9 mouse cellular contexts compared by ENCODE assay signal in genomic region chr1:100556937-100557336, GRCm38 (mm10).
DNase-seq lines count a peak whose midpoint lies in the region; ATAC-seq and TF ChIP-seq lines count a peak whose summit lies in the region.
"Had no signal": no experiment of that assay in that cellular context is flagged by ENCODE, and none has a peak within 500 bp of the region (broad histone marks: within the 10 kb centered on the region; RNA-seq: fewer than 3 reads in every experiment).

No protein-coding gene starts in this region.

- TF ChIP-seq CTCF in heart, postnatal 0 days (IDR thresholded peaks at IDR 0.05; ENCODE audit: low read depth) = peak; percentile 23; the same call in 1 of the 2 replicates

- no peaks in the 10 kb centered on the region for H3K36me3 ChIP-seq in heart, postnatal 0 days (replicated peaks; ENCODE audit: control insufficient read depth, insufficient read depth, low read length)

- H3K9ac ChIP-seq in heart, postnatal 0 days (replicated peaks; ENCODE audit: low read depth, low read length) = no peak overlapping the region

- TF ChIP-seq EP300 in heart, postnatal 0 days (IDR thresholded peaks at IDR 0.05; ENCODE audit: low read depth) = no peak

- 19% methylated on average over 2 of the region's 2 CpGs for WGBS in heart, postnatal 0 days

- H3K9me3 ChIP-seq in heart, postnatal 0 days (replicated peaks; ENCODE audit: control insufficient read depth, low read length) = no peaks in the 10 kb centered on the region

- H3K27ac ChIP-seq in heart, postnatal 0 days (ENCODE audit: low read depth) = no peak overlapping the region
- H3K27ac ChIP-seq: macrophage had no signal

- no peak overlapping the region for H3K4me2 ChIP-seq in heart, postnatal 0 days (ENCODE audit: low read depth, low read length)

- H3K27me3 ChIP-seq in heart, postnatal 0 days (ENCODE audit: control insufficient read depth, insufficient read depth, low read length) = no peaks in the 10 kb centered on the region

- no peaks in the 10 kb centered on the region for H3K4me1 ChIP-seq in heart, postnatal 0 days (ENCODE audit: control insufficient read depth, insufficient read depth)

- DNase-seq in heart, postnatal 0 days (ENCODE audit: low spot score) = no peak
- DNase-seq in heart, adult 11 months = no peak
- DNase-seq in urinary bladder, postnatal 14 days (ENCODE audit: low spot score) = peak; percentile 12
- no peak for DNase-seq in urinary bladder, postnatal 4 days (ENCODE audit: low spot score in 2 of 2)
- DNase-seq in kidney, postnatal 10 days = peak; percentile 56
- DNase-seq in retina, embryonic 14.5 days (ENCODE audit: low spot score) = peak; percentile 16
- no peak for DNase-seq in thymus, postnatal 25 days
- DNase-seq in thymus, postnatal 10 days (ENCODE audit: low spot score in 2 of 2) = no peak

- ATAC-seq in heart, postnatal 0 days (ENCODE audit: insufficient read depth, low read depth) = no peak

- H3K4me3 ChIP-seq in heart, postnatal 0 days (ENCODE audit: low read depth, low read length) = no peak overlapping the region

Comparison
In these comparisons a context has a peak if more than half of its experiments do, and no peak if none do; other contexts are left out.
1. DNase-seq: peak in urinary bladder, postnatal 14 days (single experiment), kidney, postnatal 10 days (single experiment) and retina, embryonic 14.5 days (single experiment); none in heart, postnatal 0 days (single experiment), heart, adult 11 months (single experiment), urinary bladder, postnatal 4 days (0 of 2), thymus, postnatal 25 days (single experiment) and thymus, postnatal 10 days (0 of 2).